Mouse (Mus musculus): ENCODE results near the gene Fbxo11.

Gene Fbxo11

DNA sequence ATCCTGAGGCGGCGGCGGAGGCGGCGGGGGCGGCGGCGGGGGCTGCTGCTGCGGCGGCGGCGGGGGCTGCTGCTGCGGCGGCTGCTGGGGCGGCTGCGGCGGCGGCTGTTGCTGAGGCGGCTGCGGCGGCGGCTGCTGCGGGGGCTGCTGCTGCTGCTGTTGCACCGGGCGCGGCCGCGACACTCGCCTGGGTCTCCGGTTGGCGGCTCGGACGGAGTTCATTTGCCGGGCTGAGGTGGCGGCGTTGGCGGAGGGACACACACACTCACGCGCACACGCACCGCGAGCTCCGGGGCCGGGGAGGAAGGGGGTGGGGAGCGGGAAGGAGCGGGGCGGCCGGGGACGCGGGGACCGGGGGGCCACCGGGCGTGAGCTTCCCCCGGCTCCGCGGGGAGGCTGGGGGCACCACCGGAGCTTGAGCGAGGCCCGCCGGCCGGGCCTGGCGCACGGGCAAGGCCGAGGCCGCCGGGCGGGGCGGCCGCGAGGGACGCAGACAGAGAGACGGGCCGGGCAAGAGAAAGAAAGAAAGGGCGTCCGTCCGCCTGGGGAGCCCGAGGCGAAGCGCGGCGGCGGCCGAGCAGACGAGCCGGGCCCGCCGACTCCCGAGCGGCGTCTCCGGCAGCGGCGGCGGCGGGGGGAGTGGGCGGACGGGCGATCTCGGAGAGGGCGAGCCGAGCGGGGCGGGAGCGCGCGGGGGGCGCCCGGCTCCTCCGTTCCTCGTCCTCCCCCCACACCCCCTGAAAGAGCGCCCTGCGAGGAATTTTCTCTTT, at the start of gene Fbxo11:
Gene Fbxo11, minus strand, starts transcription at position 261 of the 770 bp plus-strand sequence.
- DNase-seq, result peak; percentile 39

DNA sequence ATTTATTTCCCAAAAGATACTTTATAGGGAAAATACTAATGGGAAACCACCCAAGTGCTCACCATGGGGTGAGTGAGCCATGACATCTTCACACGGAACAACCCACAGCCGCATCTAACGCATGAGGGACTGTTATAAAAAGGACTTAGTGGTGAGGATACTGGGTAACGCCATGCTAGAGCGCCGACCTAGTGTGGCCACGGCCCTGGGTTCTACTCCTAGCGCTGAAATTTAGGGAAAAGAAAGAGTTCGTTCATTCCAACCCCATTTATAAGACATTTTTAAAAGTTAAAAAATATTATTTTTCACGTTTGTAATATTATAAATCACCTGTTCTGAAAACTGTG, 48.8 kb upstream of the Fbxo11 start:
- no peak for DNase-seq

DNA sequence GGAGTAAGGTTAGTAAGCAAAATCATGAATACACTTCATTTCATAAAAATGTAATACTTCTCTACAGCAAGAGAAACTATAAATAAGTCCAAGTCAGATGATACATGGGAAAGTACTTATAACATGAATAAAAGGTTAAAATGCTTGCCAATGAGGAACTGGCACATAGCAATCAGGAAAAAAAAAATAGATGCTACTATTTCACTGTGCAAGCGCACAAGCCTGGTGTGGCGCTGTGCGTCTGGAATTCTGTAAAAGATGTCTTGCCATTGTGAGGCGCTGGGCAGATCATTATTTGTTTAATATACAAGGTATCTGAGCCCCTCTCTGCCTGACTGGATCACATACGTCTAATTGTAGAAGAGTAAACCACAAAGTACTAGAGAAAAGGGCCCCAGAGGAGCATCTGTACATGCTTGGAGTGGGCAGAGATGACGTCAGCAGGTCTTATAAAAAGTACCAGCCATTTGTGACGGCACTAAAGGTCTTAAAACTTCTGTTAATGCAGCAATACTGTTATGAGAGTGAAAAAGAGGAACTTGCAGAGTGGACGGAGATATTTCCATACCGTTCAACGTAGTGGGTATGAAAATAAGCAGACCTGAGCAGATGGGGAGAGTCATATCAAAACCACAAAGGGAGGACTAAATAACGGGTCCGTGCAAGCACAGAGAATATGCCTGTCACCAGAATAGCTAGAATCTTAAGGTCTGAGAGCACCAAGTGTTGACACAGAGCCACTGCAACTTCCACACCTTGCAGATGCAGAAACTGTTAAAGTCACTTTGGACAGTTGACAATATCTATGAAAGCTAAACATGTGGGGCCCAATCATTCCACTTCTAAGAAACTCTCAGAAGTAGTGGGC, 48.2 kb upstream of the Fbxo11 start:
- DNase-seq, result no peak

DNA sequence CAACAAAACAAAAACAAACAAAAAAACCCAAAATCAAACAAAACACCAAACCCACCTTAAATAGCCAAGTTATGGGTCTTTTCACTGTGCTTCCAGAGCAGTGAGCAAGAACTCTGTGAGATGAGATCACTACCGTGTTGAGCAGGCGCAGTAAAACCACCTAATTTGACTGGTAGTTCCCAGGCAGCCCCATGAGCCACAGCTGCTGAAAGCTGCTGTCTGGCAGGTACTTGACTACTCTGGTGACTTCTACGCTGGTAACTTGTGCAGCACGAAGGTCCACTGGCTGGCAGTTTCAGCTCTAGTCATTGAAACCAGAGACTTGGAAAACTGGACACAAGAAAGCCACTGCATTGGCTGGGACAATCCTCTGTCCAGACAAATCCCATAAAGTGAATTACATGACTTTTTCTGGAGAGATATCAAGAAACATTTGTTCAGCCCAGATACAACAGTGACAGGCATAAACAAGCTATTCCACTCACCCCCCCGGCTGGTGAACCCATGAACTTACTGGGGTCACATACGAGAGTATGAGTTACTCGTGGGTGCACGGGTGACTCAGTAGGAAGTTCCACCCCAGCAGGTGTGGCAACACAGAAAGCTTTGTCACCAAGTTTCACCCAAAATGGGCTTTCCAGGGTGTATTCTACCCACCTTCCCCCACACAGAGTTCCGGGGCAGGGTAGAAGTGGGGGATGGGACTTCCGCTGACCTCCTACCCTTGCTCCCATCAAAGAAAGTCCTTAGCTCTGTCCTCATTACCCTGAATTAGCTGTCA, 47.0 kb upstream of the Fbxo11 start:
- DNase-seq, result no peak

DNA sequence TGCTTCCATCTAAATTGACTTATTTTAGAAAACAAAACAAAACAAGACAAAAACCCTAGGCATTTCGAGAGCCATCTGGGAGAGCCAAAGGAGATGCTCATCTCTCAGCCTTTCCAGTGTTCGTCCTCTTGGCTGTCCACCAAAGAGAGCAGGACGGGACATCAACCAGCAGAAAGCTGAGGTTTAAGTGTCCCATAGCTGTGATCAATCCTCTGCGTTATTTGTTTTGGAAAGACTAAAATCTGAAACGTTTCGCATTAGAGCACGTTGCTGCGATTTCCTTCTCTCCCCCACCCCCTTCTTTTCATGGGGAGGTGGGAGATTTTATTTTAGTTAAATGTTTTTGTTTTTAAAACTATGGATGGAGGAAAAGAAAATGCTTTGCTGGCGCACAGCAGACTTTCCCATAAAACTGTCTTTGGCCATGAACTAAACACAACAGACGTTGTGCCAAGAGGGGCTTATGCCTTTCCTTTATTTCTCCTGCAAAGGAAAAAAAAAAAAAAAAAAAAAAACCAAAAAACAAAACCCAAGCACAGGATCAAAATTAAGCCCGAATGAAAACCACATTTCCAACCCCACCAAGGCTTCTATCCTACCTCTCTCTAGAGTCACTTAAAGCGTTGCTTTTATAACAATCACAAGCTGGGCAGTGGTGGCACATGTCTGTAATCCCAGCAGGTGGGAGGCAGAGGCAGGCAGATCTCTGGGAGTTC, 46.1 kb upstream of the Fbxo11 start:
- no peak for DNase-seq

DNA sequence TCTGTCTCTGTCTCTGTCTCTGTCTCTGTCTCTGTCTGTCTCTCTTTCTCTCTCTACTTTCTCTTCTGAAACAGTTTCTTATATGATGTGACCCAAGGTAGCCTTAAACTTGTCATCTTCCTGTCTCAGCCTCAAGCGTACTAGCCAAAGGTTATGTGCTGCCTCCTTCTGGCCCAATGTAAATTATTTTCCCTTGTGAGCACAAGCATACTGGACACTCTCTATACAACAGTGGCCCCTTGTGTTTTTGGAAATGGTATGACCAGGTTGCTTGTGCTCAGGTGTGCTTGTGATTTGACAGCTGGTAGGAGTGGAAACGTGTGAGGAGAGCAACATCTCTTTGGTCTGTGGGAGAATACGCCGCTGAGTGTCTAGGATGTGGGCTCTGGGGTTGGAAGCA, 42.6 kb upstream of the Fbxo11 start:
- DNase-seq, result no peak

DNA sequence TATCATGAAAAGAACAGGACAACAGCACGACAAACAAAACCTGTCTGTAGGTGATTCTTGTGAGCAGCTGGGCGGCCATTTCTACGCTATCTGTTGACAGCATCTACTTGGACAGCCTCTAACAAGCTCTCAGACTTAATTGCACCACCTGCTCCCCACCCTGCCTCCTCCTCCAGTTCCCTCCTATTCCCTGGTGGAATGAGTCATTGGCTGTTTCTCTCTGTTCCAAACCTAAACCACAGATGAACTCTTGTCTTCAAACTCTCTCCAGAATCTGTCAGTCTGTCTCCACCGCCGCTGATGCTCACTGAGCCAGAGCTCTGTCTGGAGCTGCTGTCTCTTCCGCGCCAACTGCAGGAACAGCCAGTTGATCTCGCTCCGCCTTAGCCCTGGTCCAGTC, 41.3 kb upstream of the Fbxo11 start:
- DNase-seq, result peak; percentile 46

DNA sequence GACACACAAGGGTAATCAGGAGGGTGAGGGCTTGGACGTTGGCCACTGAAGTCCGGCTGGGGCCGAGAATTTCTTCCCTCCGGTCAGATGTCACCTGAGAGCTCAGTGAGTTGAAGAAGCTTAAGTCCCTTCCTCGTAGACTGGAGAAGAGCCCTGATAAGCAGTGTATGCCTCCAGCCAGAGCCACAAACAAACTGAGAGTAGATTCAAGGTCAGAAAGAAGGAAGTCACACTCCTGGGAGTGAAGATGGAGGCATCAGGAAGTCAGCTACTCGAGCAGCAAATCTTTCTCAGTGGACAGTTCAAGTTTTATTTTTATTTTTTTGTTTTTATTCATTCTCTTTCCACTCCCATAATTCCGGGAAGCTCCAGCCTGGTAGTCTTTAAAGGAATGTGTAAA, 37.5 kb upstream of the Fbxo11 start:
- no peak for DNase-seq

DNA sequence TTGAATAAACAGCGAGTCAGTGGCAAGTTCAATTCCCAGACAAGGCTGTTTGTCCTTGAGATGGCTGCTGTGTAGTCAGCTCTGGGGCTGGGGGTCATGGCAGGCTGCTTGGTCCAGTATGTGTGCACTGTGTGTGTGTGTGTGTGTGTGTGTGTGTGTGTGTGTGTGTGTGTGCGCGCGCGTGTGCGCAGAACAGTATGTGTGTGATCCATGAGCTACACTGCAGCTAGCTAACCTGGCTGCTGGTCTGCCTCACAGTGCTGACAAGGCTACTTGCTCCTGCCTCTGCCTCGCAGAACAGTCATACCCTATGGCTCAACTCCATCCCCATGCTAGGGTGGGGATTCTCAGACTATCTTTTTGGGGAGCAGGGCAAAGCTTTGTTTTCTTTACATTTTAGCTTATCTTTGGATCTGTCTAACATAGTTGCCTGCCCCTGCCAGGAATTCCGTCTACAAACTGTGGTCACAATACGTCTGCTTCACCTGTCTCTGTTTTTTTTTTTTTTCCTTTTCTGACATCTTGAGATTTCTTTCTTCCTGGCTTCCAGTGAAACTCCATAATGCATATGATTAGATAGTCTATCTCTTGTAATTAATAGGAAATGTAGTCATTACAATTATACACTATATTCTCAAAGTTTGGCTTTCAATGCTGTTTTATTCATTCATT, 33.2 kb upstream of the Fbxo11 start:
- DNase-seq, result no peak

DNA sequence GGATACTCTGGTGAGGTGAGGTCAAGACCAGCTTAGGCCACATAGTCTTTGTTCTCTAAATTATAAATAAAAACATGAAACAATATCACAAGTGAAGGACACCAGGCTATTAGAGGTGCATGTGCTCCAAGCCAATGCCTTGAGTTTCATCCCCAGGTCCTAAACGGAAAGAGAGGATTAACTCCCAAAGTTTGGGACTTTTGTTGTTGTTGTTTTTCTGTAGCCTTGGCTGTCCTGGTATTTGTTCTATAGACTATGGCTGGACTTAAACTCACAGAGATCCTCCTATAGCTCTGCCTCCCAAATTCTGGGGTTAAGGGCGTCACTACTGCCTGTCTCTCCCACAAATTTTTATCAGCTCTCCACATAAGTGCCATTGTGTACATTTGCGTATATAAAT, 32.5 kb upstream of the Fbxo11 start:
- no peak for DNase-seq

DNA sequence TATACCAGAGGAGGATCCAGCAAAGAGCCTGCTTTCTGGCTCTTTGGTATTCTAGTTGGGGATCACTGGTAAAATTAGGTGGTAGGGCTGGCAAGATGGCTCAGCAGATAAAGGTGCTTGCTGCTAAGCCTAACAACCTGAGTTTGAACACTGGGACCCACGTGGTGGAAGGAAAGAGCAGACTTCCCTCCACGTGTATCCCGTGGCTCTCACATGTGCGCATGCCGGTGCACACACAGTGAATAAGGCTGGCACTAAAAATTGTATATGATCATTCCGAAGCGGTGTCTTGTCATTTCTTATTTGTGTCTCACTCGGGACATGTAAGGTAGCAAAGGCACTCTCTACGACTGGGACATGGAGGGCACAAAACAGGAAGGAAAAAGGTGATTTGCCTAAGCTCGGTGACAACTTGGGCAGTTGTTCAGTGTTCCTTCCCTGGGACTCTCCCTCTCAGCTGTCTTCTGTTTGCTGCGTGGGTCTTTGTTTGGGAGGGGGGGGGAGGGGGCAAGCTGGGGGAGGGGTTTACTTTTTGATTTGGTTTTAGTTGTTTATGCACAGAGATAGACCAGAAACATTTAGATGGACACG, 31.8 kb upstream of the Fbxo11 start:
- no peak for DNase-seq

DNA sequence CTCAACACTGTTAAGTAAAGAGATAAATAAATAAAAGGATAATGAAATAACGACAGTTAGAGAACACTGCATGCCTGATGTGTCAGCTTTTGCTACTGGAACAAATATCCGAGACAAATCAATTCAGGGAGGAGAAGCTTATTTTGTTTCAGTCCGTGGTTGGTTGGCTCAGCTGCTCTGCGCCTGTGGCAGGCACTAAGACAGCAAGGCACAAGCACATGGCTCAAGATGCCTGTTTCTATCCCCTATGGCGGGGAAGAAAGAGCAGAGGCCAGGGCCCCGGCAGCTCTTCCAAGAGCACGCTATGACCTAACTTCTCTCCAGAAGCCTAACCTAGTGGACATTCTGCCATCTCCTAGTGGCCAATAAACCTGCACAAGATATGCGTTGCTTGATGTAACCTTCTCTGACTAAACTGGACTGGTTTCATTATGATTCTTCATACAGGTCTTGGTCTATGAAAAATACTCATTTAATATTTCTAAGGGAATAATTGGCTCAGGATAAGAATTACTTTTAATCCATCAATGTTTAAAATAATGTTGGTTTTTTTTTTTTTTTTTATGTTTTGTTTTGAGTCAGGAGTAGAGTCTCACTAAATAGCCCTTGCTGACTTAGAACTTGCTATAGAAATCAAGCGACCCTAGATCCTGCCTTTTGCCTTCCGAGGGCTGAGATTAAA, 30.6 kb upstream of the Fbxo11 start:
- no peak for DNase-seq

DNA sequence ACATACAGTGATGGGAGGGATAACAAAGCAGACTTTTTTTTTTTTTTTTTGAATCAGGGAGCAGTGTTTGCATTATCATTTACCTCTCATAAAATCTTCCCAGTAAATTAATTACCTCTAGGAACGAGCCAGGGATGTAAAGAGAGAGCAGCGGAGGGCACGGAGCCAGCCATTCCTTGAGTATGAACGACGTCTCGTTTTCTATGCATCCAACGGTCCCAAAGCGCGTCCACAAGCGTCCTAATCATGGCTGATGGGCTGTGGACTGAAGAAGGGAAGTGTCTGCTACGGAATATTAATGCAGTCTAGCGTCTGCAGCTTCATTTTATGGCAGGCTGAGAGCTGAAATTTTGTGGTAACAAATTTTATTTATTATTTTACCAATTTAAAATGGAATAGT, 29.2 kb upstream of the Fbxo11 start:
- DNase-seq, result no peak

DNA sequence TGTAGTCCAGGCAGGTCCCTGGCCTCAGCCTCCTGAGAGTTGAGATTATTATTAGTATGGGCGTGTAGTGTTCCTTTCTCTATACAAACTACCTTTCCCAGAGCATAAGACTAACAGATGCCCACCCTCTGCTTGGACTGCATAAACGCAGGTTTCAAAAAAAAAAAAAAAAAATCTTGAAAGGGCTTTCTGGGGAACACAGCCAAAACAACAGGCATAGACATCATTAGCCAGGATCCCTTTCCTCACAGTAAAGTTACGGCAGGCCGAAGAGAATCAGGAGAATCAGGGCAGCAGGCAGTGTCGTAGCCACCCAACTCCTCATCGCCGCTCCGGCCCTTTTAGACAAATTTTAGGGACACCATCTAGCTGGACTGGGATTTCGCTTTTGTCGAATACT, 28.7 kb upstream of the Fbxo11 start:
- DNase-seq, result no peak

DNA sequence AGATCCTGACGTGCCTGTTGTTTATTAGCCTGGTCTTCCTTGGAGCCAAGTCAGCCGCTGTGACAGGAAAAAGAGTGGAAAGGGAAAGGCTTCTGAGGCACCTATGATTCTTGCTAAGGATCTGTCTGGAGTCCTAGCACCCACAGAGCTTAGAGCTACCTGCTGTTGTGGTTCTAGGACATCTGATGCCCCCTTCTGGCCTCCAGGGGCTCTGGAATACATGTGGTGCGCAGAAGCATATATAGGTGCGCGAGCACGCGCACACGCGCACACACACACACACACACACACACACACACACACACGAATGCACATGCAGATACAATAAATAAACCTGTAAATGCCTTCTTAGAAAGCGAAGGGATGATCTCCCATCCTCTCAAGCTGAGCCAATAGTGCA, 20.9 kb upstream of the Fbxo11 start:
- no peak for DNase-seq

DNA sequence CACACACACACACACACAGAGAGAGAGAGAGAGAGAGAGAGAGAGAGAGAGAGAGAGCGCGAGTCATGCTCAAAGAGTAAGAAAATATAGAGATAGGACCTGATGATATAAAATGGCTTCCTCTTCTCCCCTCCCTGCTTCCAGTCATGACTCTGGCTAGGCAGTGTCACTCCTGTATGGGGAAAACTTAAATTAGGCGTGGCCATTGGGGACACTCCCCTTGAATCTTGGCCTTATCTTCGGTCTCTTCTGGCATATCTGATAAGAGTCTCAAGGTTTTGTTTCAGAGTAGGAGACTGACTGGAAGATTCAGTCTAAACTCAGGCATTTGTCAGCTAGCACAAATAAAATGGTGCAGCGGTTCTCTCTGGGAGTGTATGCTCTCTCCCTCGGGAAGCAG, 16.4 kb upstream of the Fbxo11 start:
- no peak for DNase-seq

DNA sequence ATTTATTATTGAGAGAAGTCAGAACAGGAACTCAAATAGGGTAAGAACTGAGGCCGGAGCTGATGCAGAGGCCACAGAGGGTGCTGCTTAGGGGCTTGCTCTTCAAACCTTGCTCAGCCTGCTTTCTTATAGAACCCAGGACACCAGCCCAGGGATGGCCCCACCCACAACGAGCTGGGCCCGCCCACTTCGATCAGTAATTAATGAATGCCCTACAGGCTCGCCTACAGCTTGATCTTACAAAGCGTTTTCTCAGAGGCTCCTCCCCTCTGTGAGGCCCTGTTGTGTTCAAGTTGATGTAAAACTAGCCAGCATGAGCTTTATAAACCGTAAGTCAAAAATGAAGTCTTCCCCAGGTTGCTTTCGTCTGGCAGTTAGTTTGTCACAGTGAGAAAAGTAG, 14.7 kb upstream of the Fbxo11 start:
- no peak for DNase-seq

DNA sequence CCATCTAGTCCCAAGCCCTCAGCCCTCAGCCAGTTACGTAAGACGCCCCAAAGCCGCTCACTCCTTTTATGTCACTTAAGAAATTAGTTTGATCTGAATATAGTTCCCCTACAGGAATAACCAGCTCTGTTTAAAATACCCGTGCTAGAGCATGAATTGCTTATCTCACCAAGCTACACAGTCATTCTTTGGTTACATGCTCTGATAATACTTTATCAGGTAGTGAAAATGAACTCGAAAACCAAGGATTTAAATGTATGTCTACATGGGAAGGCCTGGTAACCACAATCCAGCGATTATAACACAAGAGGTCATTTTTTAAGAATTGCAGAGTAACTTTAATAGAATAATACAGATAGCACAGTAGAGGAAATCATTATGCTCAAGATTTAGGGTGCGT, 7.0 kb upstream of the Fbxo11 start:
- DNase-seq, result no peak

DNA sequence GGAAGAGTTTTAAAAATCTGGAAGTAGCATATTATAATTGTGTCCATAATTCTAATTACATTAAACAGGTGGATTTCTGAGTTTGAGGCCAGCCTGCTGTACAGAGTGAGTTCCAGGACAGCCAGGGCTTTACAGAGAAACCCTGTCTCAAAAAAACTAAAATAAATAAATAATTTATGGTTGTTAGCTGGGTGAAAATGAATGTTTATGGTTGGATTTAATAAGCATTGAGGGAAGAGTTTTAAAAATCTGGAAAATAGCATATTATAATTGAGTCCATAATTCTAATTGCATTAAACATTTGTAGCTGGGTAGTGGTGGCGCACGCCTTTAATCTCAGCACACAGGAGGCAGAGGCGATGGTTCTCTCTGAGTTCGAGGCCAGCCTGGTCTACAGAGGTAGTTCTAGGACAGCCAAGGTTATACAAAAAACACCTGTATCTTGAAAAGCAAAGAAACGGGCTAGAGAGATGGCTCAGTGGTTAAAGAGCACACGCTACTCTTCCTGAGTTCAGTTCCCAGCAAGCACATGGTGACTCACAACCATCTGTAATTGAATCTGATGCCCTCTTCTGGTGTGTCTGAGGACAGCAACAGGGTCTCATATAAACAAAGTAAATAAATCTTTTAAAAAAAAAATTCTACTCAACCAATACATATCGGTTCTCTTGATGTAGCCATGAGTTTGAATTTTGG, 3.1 kb upstream of the Fbxo11 start:
- DNase-seq, result no peak

DNA sequence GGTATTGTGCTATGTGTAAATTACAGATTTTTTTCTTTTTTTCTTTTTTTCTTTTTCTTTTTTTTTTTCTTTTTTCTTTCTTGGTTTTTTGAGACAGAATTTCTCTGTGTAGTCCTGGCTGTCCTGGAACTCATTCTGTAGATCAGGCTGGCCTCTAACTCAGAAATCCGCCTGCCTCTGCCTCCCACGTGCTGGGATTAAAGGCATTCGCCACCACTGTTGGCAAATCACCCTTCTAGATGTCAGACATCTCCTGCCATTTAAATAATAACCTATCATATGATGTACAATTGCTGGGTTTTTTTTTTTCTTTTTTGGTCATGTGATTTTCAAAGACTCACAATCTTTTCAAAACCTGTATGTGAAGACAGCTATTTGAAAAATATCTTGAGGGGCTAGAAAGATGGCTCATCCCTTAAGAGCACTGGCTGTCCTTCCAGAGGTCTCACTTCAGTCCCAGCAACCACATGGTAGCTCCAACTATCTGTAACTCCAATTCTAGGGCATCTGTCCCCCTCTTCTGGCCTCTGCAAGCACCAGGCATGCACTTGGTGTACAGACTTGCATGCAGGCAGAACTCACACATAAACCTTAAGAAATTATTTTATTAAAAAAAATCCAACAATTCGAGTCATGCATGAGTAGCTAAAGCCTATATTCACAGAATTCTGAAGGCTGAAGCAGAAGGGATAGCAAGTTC, 2.3 kb upstream of the Fbxo11 start:
- DNase-seq, result no peak
